Mouse (Mus musculus) kidney, postnatal 4 days (tissue): ENCODE measurements around the gene Ets1.

Experiments used
- DNase-seq, 2 experiments: peaks; one replicate each; pipeline ENCODE4 v3.0.0; 2021; ENCODE audit warnings: mixed read lengths in 2 of 2

Gene Ets1

DNA sequence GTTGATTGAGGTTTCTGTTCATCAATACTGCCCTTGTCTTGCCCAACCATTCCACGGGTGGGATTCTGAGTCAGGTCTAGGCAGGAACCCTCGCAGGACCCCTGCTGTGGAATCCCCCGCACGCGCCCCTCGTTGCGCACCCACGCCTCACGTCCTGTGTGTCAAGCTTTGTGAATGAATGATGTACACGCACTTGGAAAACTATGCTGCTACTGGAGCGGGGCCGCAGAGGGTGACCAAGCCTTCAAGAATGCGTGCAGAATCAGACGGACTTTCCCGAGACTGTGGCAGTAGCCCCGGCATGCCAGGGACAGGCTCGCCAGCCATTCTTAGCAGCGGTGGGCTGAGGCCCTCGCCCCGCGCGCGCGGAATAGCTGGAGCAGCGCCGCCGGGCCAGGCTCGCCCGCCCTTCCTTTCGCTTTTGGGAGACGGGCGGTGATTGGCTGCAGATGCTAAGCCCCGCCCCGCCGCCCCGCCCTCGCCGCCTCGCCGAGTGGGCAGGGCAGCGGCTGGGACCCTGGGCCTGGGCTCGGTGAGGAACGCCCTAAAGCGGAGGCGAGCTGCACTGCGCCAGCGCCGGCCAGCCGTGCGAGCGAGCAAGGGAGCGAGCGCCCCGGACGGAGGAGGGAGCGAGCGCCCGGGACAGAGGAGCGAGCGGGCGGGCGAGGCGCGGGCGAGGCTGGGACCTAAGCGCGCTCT is 59.6 kb downstream of the Ets1 start:
- DNase-seq = peak; percentile 98 to 99

DNA sequence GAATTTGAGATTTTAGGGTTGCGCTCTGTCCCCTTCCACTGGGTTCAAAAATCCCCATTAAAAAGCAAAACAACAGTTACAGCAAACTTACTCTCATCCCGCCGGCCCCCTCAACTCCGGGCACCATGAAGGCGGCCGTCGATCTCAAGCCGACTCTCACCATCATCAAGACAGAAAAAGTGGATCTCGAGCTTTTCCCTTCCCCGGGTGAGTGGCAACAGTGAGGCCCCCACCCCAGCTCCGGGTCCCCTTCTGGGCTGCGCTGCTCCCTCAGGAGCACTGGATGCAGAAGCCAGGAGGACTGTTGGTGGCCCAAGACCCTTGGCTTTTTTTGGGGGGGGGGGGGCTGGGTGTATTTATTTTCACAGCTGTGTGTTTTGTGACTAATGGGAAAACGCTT is 60.2 kb downstream of the Ets1 start:
- no peak for DNase-seq

DNA sequence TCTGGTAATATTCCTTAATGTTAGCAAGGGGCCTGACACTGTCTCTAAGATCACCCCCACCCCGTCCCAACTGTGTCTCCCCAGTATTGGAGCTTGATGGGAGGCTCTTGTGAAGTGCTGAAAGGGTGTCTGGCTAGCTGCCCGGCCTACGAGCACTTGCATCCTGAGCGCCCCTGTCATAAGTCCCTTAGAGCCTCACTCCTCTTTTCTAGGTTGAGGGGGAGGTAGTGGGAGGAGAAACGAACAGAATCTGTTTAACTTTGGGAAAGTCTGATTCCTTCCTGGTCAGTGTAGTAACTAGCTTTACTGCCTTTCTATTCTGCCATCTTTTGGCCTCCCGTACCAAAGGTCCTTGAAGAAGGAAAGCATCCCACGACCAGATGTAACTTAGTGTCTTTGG is 60.7 kb downstream of the Ets1 start:
- DNase-seq = peak; percentile 81 to 88

- no peak for DNase-seq
Observed at GRCm38 (mm10) chr9:32697291-32698110, 61.5 kb downstream of the Ets1 start.

DNA sequence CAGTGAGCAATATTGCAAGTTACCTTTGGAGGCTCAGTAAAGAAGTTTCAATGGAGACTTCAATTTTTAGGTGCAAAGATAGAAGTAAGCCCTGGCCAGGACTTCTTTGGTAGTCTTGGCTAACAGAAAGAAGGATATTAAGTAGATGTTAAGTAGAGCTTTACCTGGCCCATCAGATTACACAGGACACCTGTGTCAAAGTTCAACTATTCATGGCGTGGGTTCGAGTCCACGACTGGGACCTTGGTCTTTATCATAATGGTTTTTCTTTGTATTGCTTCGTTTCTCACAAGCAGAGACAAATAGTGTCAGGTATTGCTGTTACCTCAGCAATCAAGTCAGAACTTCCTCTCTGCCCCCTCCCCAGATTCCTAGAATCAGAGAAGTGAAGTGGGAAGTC is 62.7 kb downstream of the Ets1 start:
- no peak for DNase-seq

GRCm38 (mm10) chr9:32699391-32699841 is 63.4 kb downstream of the Ets1 start:
- no peak for DNase-seq

- DNase-seq = no peak
Observed at GRCm38 (mm10) chr9:32700091-32700905, 64.3 kb downstream of the Ets1 start.

- DNase-seq = no peak
Observed at GRCm38 (mm10) chr9:32701126-32701997, 65.3 kb downstream of the Ets1 start.

DNA sequence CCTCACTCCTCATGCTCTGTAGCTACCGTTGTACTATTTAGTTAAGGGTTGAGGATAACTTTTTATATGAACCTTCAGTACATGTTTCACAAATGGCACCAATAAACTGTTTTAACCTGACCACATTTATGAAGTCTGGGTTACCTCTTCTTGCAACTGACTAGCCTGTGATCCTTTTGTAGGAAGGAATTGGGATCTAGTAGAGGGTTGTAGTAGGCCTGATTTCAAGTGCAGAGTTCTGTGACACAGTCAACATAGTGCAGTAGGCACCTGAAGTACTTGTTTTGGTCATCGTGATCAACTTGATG is 65.9 kb downstream of the Ets1 start:
- DNase-seq = no peak

DNA sequence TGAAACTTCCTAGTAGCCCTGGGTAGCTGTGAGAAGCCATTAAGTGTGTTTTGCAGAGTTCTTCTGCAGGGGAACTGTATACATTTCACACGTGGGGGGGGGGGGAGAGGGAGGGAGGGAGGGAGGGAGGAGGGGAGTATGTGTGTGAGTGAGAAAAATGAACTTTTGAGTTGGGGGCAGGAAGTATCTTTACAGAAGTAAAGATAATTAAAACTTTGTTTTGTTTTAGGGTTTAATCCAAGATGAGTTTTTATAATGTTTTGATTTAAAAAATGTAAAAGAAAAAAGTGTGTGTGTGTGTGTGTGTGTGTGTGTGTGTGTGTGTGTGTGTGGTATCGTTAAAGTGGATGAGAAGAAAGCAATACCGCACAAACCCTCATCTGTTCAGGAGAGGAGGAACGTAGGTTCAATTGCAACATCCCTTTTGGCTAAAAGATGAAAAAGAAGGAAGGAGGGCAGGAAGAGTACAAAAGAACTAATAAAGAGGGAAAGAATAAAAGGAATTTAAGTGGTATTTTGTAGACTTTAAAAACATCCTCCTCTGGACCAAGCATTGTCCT is 66.9 kb downstream of the Ets1 start:
- no peak for DNase-seq

GRCm38 (mm10) chr9:32703976-32704745 is 68.1 kb downstream of the Ets1 start:
- no peak for DNase-seq

DNA sequence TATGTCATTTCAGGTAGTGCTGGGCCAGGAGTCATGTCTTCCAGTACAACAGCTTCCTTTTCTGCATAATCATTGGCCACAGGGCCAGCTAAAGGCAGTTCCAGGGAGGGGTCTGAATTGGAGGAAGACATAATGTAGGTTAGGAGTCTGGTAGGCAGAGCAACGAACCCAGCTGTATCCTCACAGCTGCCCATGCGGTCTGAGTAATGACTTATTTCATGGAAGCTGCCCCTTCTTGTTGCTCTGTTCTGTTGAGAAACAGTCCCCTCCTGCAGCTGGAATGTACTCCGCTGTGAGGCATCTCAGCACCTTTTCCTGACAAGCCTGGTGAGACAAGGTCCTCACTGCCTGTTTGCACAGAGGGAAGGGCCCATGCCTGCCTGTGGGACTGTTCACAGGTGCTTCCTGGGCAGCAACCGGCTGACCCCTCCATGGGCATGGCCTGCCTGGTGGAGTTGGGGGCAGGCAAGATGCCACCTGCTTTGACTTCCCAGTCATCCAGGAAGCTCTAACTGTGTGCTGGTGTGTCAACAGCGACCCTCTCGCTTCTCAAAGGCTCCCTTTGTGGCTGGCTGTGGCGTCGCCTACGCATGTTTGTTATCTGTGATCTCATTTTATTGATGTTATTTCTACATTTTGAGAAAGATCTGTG is 69.9 kb downstream of the Ets1 start:
- DNase-seq = peak in 1 of 2 experiments; percentile 41

DNA sequence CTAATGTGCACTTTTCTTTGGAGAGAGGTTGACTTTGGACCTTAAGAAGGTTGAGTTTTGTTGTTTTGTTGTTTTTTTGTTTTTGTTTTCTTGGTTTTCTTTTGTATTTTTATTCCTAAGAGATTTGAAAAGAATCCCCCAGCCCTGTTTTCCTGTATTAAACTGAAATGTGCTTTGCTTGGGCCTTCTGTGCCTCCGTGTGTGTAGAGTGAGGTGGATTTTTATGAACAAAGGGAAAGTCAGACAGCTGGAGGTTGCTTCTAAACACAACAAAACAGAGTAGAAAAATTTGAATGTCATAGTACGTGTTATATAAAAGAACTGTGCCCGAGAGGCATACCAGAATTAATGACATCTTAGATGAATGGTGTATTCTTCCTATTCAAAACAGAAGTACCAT is 71.4 kb downstream of the Ets1 start:
- no peak for DNase-seq

GRCm38 (mm10) chr9:32708491-32708890 is 72.5 kb downstream of the Ets1 start:
- DNase-seq = no peak

- peak; percentile 60 to 70 for DNase-seq
Observed at GRCm38 (mm10) chr9:32709359-32709758, 73.3 kb downstream of the Ets1 start.

DNA sequence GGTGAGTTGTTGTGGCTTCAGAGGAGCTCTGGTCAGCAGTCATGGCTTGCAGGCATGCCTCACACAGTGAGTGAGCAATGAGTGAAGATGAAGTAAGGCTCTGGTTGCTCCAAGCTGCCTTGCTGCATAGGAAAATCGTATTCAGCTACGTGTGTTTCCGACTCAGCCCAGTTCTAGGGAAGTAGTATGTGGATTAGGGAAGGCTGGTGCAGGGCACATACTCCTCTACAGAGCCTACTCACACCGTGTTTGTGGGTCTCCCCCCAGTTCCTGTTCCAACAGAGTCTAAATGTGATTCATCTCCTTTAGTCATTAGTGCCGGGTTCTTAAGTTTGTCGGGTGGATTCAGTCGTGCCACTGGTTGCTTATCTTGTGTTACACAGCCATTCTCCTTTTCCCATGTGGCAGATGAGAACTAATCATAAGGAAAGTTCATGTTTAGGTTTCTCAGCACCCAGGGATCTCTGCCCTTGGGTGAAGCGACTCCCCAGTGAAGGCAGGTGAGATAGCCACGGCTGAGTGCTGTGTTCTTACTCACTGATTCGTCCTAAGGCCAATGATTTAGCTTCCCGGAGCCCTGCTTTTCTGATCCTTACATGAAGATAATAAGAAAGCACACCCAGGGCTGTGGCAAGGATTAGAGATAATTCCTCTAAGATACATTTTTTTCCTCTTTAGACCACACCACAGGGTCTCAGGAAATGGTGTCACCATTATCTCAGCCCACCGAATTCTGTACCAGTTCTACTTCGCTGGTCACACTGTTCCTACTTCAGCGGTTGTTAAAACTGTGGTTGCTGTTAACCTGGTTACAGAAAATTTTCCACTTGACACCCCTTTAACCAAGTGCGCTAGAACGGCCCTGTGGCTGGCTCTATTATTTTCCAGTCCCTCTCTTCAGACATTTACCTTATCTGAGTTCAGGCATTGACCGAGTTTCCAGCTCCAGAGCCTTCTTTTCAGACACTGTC is 74.0 kb downstream of the Ets1 start:
- no peak for DNase-seq

DNA sequence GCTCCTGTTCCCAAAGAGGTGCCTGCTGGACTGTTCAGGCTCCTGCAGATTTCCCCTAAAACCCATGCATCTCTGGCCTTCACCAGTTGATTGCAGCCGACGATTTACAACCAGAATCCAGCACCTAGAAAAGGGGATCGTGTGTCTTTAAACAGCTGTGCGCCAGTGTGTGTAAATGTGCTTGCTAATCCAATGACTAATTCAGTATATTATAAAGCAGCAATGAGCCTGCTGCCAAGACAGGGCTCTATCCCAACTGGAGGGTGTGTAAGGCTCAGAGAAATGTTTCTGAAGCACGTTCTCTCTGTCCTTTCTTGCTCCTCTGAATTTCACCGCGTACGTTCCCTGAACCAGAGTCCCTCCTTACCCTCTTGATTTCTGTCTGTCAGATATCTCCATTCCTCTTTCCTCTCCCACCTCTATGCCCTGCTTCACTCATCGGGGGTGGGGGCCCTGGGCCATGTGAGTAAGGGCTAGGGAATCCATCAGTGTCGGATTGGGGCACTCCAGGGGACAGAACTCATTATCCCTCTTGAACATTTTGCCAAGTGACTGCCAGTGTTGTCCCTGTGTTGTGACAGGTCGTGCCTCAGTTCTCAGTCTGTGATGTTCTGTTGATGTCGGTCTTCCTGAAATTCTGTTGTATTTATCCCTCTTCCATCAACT is 75.1 kb downstream of the Ets1 start:
- DNase-seq = no peak

GRCm38 (mm10) chr9:32711768-32712167 is 75.7 kb downstream of the Ets1 start:
- peak in 1 of 2 experiments; percentile 41 for DNase-seq

GRCm38 (mm10) chr9:32712383-32712910 is 76.4 kb downstream of the Ets1 start:
- DNase-seq = no peak
